Mouse (Mus musculus) E14TG2a.4 (cell line): Measurements from ENCODE around the gene Mbtps2.

Experiments
- CTCF ChIP-seq: conservative IDR thresholded peaks from 2 replicates; pipeline ENCODE4 v1.5.1; 2014; ENCODE audit warnings: low read length
- NANOG ChIP-seq: IDR thresholded peaks from 2 replicates; pipeline ENCODE4 v1.6.1; 2014; ENCODE audit warnings: borderline replicate concordance, low read length, mixed read lengths
- POU5F1 ChIP-seq: IDR thresholded peaks from 2 replicates; pipeline ENCODE4 v1.6.1; 2014; ENCODE audit warnings: low read length, borderline replicate concordance

- no peak for TF ChIP-seq CTCF
- no peak for TF ChIP-seq POU5F1
- no peak for TF ChIP-seq NANOG
These were observed 35.3 kb upstream of the Mbtps2 start for GRCm38 (mm10) chrX:157633676-157634414.
